Mouse (Mus musculus): ENCODE results near the gene Srsf7. TPM values are rescaled to one million over a fixed set of nuclear protein-coding genes. Genes with fewer than 3 reads are reported as not detected.
"Not testable (repeated sequence)": the region's sequence is repeated elsewhere in the genome, so short reads cannot be mapped to it uniquely, and the experiment has no call there.

Srsf7 gene
- polyA plus RNA-seq, 1 experiment: 39.0 TPM

GRCm38 (mm10) chr17:80237475-80237874 is 30.4 kb upstream of the Srsf7 start:
- 46% methylated on average over 5 of the region's 5 CpGs for WGBS
- DNase-seq (ENCODE audit: low read depth in 1 of 2, low spot score in 2 of 2): no peak
- no peaks in the 10 kb centered on the region for H3K4me1 ChIP-seq (ENCODE audit: control insufficient read depth, insufficient read depth, insufficient read length)
- no peak for TF ChIP-seq POLR2A (IDR thresholded peaks at IDR 0.05; ENCODE audit: low read depth, low read length)
- no peak for TF ChIP-seq CTCF (IDR thresholded peaks at IDR 0.05; ENCODE audit: extremely low read depth, insufficient read depth, insufficient read length, insufficient replicate concordance)
- H3K27me3 ChIP-seq (ENCODE audit: control insufficient read depth, insufficient read depth, low read length): no peaks in the 10 kb centered on the region
- H3K4me3 ChIP-seq (ENCODE audit: extremely low read depth, insufficient read depth, insufficient read length): no peak overlapping the region
- H3K36me3 ChIP-seq (ENCODE audit: control insufficient read depth, insufficient read depth, low read length): peaks cover 18% of the 10 kb centered on the region
- H3K27ac ChIP-seq (ENCODE audit: insufficient read depth, low read length): no peak overlapping the region

GRCm38 (mm10) chr17:80236805-80237204 is 29.7 kb upstream of the Srsf7 start:
- H3K27ac ChIP-seq (ENCODE audit: insufficient read depth, low read length): no peak overlapping the region
- no peaks in the 10 kb centered on the region for H3K27me3 ChIP-seq (ENCODE audit: control insufficient read depth, insufficient read depth, low read length)
- TF ChIP-seq CTCF (IDR thresholded peaks at IDR 0.05; ENCODE audit: extremely low read depth, insufficient read depth, insufficient read length, insufficient replicate concordance) (no peak), POLR2A (IDR thresholded peaks at IDR 0.05; ENCODE audit: low read depth, low read length) (no peak)
- no peak overlapping the region for H3K4me3 ChIP-seq (ENCODE audit: extremely low read depth, insufficient read depth, insufficient read length)
- H3K36me3 ChIP-seq (ENCODE audit: control insufficient read depth, insufficient read depth, low read length): peaks cover 17% of the 10 kb centered on the region
- H3K4me1 ChIP-seq (ENCODE audit: control insufficient read depth, insufficient read depth, insufficient read length): no peaks in the 10 kb centered on the region
- 47% methylated on average over 3 of the region's 3 CpGs for WGBS
- DNase-seq (ENCODE audit: low read depth in 1 of 2, low spot score in 2 of 2): peak; percentile 34 to 60

- Histone ChIP-seq H3K27ac (ENCODE audit: insufficient read depth, low read length) (no peak overlapping the region), H3K4me3 (ENCODE audit: extremely low read depth, insufficient read depth, insufficient read length) (no peak overlapping the region), H3K27me3 (ENCODE audit: control insufficient read depth, insufficient read depth, low read length) (no peaks in the 10 kb centered on the region), H3K36me3 (ENCODE audit: control insufficient read depth, insufficient read depth, low read length) (peaks cover 11% of the 10 kb centered on the region), H3K4me1 (ENCODE audit: control insufficient read depth, insufficient read depth, insufficient read length) (no peaks in the 10 kb centered on the region)
- DNase-seq (ENCODE audit: low read depth in 1 of 2, low spot score in 2 of 2): no peak
- 84% methylated on average over 3 of the region's 3 CpGs for WGBS
- TF ChIP-seq CTCF (IDR thresholded peaks at IDR 0.05; ENCODE audit: extremely low read depth, insufficient read depth, insufficient read length, insufficient replicate concordance) (no peak), POLR2A (IDR thresholded peaks at IDR 0.05; ENCODE audit: low read depth, low read length) (no peak)
These were observed 28.4 kb upstream of the Srsf7 start for GRCm38 (mm10) chr17:80235477-80235876.

DNA sequence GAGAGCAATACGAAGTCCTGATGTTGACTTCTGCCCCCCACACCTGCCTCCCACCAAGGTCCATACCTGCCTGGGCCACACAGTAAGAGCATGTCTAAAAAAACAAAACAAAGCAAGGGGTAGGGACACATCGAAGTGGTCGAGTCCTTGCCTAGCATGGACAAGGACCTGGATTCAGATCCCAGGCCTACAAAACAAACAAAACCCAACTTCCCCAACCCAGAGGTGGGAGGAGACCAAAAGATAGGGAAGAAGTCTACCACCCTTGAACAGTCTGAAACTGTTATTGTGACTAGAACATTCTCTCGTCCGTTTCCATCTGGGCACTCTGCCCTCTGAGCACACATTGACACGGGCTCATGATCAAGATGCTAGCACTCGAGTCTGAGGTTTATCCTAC is 27.3 kb upstream of the Srsf7 start:
- Histone ChIP-seq H3K4me3 (ENCODE audit: extremely low read depth, insufficient read depth, insufficient read length) (no peak overlapping the region), H3K36me3 (ENCODE audit: control insufficient read depth, insufficient read depth, low read length) (peaks cover 8% of the 10 kb centered on the region), H3K27me3 (ENCODE audit: control insufficient read depth, insufficient read depth, low read length) (no peaks in the 10 kb centered on the region), H3K27ac (ENCODE audit: insufficient read depth, low read length) (no peak overlapping the region), H3K4me1 (ENCODE audit: control insufficient read depth, insufficient read depth, insufficient read length) (no peaks in the 10 kb centered on the region)
- DNase-seq (ENCODE audit: low read depth in 1 of 2, low spot score in 2 of 2): no peak
- TF ChIP-seq CTCF (IDR thresholded peaks at IDR 0.05; ENCODE audit: extremely low read depth, insufficient read depth, insufficient read length, insufficient replicate concordance) (no peak), POLR2A (IDR thresholded peaks at IDR 0.05; ENCODE audit: low read depth, low read length) (no peak)
- 72% methylated on average over 7 of the region's 7 CpGs for WGBS

GRCm38 (mm10) chr17:80233844-80234243 is 26.7 kb upstream of the Srsf7 start:
- 91% methylated on average over 5 of the region's 5 CpGs for WGBS
- H3K36me3 ChIP-seq (ENCODE audit: control insufficient read depth, insufficient read depth, low read length): peaks cover 5% of the 10 kb centered on the region
- no peaks in the 10 kb centered on the region for H3K27me3 ChIP-seq (ENCODE audit: control insufficient read depth, insufficient read depth, low read length)
- H3K4me1 ChIP-seq (ENCODE audit: control insufficient read depth, insufficient read depth, insufficient read length): no peaks in the 10 kb centered on the region
- TF ChIP-seq CTCF (IDR thresholded peaks at IDR 0.05; ENCODE audit: extremely low read depth, insufficient read depth, insufficient read length, insufficient replicate concordance): no peak
- TF ChIP-seq POLR2A (IDR thresholded peaks at IDR 0.05; ENCODE audit: low read depth, low read length): no peak
- H3K27ac ChIP-seq (ENCODE audit: insufficient read depth, low read length): no peak overlapping the region
- DNase-seq (ENCODE audit: low read depth in 1 of 2, low spot score in 2 of 2): no peak
- H3K4me3 ChIP-seq (ENCODE audit: extremely low read depth, insufficient read depth, insufficient read length): no peak overlapping the region

DNA sequence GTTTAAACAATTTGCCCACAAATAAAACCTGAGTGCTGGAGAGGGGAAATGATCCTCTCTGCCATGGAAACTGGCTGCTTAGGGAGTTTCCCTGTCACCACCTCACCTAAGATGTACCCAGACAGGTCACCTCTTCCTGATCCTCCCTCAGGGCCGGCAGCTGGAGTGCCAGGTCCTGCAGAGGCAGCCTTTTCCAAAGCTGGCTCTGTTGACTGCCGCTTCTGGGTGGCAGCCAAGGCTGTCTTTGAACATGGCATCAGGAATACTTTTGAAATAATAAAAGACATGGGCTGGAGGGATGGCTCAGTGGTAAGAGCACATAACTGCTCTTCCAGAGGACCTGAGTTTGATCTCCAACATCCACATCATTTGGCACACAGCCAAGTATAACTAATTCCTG is 22.3 kb upstream of the Srsf7 start:
- no peak for TF ChIP-seq CTCF (IDR thresholded peaks at IDR 0.05; ENCODE audit: extremely low read depth, insufficient read depth, insufficient read length, insufficient replicate concordance)
- TF ChIP-seq POLR2A (IDR thresholded peaks at IDR 0.05; ENCODE audit: low read depth, low read length): no peak
- Histone ChIP-seq H3K4me1 (ENCODE audit: control insufficient read depth, insufficient read depth, insufficient read length) (no peaks in the 10 kb centered on the region), H3K27ac (ENCODE audit: insufficient read depth, low read length) (no peak overlapping the region), H3K36me3 (ENCODE audit: control insufficient read depth, insufficient read depth, low read length) (no peaks in the 10 kb centered on the region), H3K4me3 (ENCODE audit: extremely low read depth, insufficient read depth, insufficient read length) (no peak overlapping the region), H3K27me3 (ENCODE audit: control insufficient read depth, insufficient read depth, low read length) (no peaks in the 10 kb centered on the region)
- DNase-seq (ENCODE audit: low read depth in 1 of 2, low spot score in 2 of 2): no peak
- WGBS: 89% methylated on average over 2 of the region's 2 CpGs

- not testable (repeated sequence) for DNase-seq (ENCODE audit: low read depth in 1 of 2, low spot score in 2 of 2); H3K27ac ChIP-seq (ENCODE audit: insufficient read depth, low read length); H3K27me3 ChIP-seq (ENCODE audit: control insufficient read depth, insufficient read depth, low read length); H3K4me1 ChIP-seq (ENCODE audit: control insufficient read depth, insufficient read depth, insufficient read length); H3K4me3 ChIP-seq (ENCODE audit: extremely low read depth, insufficient read depth, insufficient read length); H3K36me3 ChIP-seq (ENCODE audit: control insufficient read depth, insufficient read depth, low read length)
- 40% methylated on average over 5 of the region's 5 CpGs for WGBS
These were observed 18.0 kb upstream of the Srsf7 start for GRCm38 (mm10) chr17:80225142-80225541.

Measured in spleen, adult 2 months (tissue).